Mouse (Mus musculus): ENCODE results near the gene Urad. TPM values are rescaled to one million over a fixed set of nuclear protein-coding genes. Genes with fewer than 3 reads are reported as not detected.

The Urad gene
- polyA plus RNA-seq, 1 experiment from 2014 or later, result 1.7 TPM

GRCm38 (mm10) chr5:147272046-147272807 is 50.0 kb downstream of the Urad start:
- H3K36me3 ChIP-seq (ENCODE audit: control insufficient read depth, insufficient read depth, low read length), result no peaks in the 10 kb centered on the region
- no peaks in the 10 kb centered on the region; the same call in 1 of the 2 replicates for H3K9me3 ChIP-seq (ENCODE audit: control insufficient read depth, low read length)
- no peak overlapping the region for H3K9ac ChIP-seq (ENCODE audit: low read length)
- DNase-seq (ENCODE audit: low spot score) (no peak), ATAC-seq (replicated peaks; ENCODE audit: low FRiP score, low TSS enrichment, low read depth) (no peak)
- H3K4me1 ChIP-seq (replicated peaks; ENCODE audit: control insufficient read depth, insufficient read depth, low read length), result no peaks in the 10 kb centered on the region
- H3K27me3 ChIP-seq (replicated peaks; ENCODE audit: control insufficient read depth, insufficient read depth, low read length), result peaks cover 100% of the 10 kb centered on the region
- 14% methylated on average over 12 of the region's 12 CpGs for WGBS
- H3K4me3 ChIP-seq (ENCODE audit: low read depth, low read length), result peak overlapping the region; percentile 9; the same call in 1 of the 2 replicates
- no peak overlapping the region for H3K27ac ChIP-seq (ENCODE audit: low read depth)
- H3K4me2 ChIP-seq (ENCODE audit: low read length), result 0 out of 2 replicates have a peak overlapping the region, but pooled peaks have one; percentile 8

DNA sequence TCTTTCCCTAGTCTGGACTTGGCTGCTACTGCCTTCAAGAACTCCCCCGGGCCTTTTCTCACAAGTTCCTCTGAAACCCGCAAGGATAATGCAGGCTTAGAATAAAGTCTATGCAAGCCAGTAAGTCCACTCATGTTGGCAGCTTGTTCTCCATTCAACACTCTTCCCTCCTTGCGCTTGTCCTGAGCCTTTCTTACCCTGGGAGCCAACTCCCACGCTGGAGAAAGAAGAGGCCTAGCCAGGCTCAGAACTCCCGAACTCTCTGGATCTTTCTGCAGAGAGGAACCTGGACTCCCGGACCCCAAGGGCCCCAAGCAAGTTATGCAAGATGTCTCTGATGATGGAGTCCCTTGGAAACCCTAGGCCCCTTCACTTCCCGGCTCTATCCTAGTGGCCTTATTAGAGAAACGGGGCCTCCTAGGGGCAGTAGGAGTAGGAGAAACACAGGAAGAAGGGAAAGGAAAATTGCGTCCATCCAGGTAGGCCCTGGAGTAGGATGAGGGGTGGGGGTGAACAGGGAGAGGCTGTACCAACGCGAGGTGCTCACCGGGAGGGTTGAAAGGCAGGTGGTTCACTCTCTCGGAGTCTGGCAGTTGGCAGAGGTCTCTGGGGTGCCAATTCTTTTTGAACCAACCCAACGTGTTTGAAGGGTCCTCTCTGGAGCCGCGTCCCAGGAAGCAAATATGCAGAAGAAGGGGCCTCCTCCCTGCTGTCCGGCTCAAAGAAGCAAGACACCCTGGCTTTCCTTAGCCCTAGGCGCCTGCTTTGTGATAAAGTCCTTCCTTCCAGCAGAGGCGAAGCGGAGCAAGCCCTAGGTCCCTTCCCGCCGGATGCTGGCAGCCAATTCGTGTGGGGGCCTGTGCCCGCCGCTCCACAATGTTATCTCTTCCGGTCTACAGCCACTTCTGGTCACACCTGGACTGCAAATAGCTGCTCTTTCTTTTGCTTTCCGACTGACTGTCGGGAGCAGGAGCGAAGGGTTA is 51.3 kb downstream of the Urad start:
- no peak for ATAC-seq (replicated peaks; ENCODE audit: low FRiP score, low TSS enrichment, low read depth)
- DNase-seq (ENCODE audit: low spot score), result no peak
- WGBS, result 6% methylated on average over 29 of the region's 29 CpGs

GRCm38 (mm10) chr5:147269926-147270672 is 52.1 kb downstream of the Urad start, which contains the start of gene Pdx1:
Gene Pdx1, plus strand, starts transcription at chr5:147269959.
- ATAC-seq (replicated peaks; ENCODE audit: low FRiP score, low TSS enrichment, low read depth) (peak; percentile 87), DNase-seq (ENCODE audit: low spot score) (no peak)
- Histone ChIP-seq H3K9ac (ENCODE audit: low read length) (0 out of 2 replicates have a peak within 1 kb of the TSS, but pooled peaks have one; percentile 1), H3K4me3 (ENCODE audit: low read depth, low read length) (peak within 1 kb of the TSS; percentile 6; the same call in 1 of the 2 replicates), H3K27me3 (replicated peaks; ENCODE audit: control insufficient read depth, insufficient read depth, low read length) (peaks cover 98% of the 10 kb centered on the region), H3K27ac (ENCODE audit: low read depth) (no peak within 1 kb of the TSS), H3K4me2 (ENCODE audit: low read length) (peak within 1 kb of the TSS; percentile 29), H3K36me3 (ENCODE audit: control insufficient read depth, insufficient read depth, low read length) (no peaks in the 10 kb centered on the region), H3K9me3 (ENCODE audit: control insufficient read depth, low read length) (no peaks in the 10 kb centered on the region), H3K4me1 (replicated peaks; ENCODE audit: control insufficient read depth, insufficient read depth, low read length) (no peaks in the 10 kb centered on the region)
- under 1% methylated on average over 44 of the region's 44 CpGs for WGBS

More for the DNA sequence above, 51.3 kb downstream of the Urad start:
- Histone ChIP-seq H3K4me3 (ENCODE audit: low read depth, low read length) (peak overlapping the region; percentile 6), H3K27me3 (replicated peaks; ENCODE audit: control insufficient read depth, insufficient read depth, low read length) (peaks cover 99% of the 10 kb centered on the region), H3K4me2 (ENCODE audit: low read length) (no peak overlapping the region), H3K36me3 (ENCODE audit: control insufficient read depth, insufficient read depth, low read length) (no peaks in the 10 kb centered on the region), H3K9ac (ENCODE audit: low read length) (0 out of 2 replicates have a peak overlapping the region, but pooled peaks have one; percentile 1), H3K9me3 (ENCODE audit: control insufficient read depth, low read length) (no peaks in the 10 kb centered on the region; the same call in 1 of the 2 replicates), H3K4me1 (replicated peaks; ENCODE audit: control insufficient read depth, insufficient read depth, low read length) (no peaks in the 10 kb centered on the region), H3K27ac (ENCODE audit: low read depth) (no peak overlapping the region)

- H3K4me1 ChIP-seq (replicated peaks; ENCODE audit: control insufficient read depth, insufficient read depth, low read length), result no peaks in the 10 kb centered on the region
- ATAC-seq (replicated peaks; ENCODE audit: low FRiP score, low TSS enrichment, low read depth), result no peak
- H3K4me2 ChIP-seq (ENCODE audit: low read length), result peak overlapping the region; percentile 29; the same call in 1 of the 2 replicates
- H3K9ac ChIP-seq (ENCODE audit: low read length), result no peak overlapping the region
- DNase-seq (ENCODE audit: low spot score), result no peak
- H3K9me3 ChIP-seq (ENCODE audit: control insufficient read depth, low read length), result no peaks in the 10 kb centered on the region
- H3K4me3 ChIP-seq (ENCODE audit: low read depth, low read length), result no peak overlapping the region
- peaks cover 91% of the 10 kb centered on the region for H3K27me3 ChIP-seq (replicated peaks; ENCODE audit: control insufficient read depth, insufficient read depth, low read length)
- 12% methylated on average over 6 of the region's 6 CpGs for WGBS
- H3K36me3 ChIP-seq (ENCODE audit: control insufficient read depth, insufficient read depth, low read length), result no peaks in the 10 kb centered on the region
- H3K27ac ChIP-seq (ENCODE audit: low read depth), result no peak overlapping the region
Measured at GRCm38 (mm10) chr5:147269371-147269770, 52.9 kb downstream of the Urad start.

DNA sequence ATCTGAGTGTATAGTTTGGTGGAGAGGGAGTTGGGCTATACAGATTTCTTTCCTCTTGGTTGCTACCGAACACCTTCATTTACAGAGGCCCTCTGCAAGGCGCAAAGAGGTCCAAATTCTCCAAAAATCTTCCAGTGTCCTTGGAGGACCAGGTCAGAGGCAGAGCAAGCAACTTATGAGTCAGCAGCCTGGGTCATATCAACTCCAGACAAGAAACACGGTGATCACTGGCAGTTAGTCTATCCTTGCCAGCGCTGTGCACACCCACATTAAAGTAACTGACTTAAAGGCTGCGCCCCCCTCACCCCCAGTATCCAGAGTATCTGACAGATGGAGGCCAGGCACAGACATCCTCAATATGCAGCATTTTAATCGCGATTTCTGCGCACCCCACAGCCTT is 53.5 kb downstream of the Urad start:
- WGBS, result 5% methylated on average over 8 of the region's 8 CpGs
- no peak overlapping the region for H3K4me2 ChIP-seq (ENCODE audit: low read length)
- ATAC-seq (replicated peaks; ENCODE audit: low FRiP score, low TSS enrichment, low read depth) (no peak), DNase-seq (ENCODE audit: low spot score) (no peak)
- H3K9ac ChIP-seq (ENCODE audit: low read length), result no peak overlapping the region
- H3K27ac ChIP-seq (ENCODE audit: low read depth), result no peak overlapping the region
- H3K9me3 ChIP-seq (ENCODE audit: control insufficient read depth, low read length), result no peaks in the 10 kb centered on the region
- no peaks in the 10 kb centered on the region for H3K36me3 ChIP-seq (ENCODE audit: control insufficient read depth, insufficient read depth, low read length)
- no peak overlapping the region for H3K4me3 ChIP-seq (ENCODE audit: low read depth, low read length)
- no peaks in the 10 kb centered on the region for H3K4me1 ChIP-seq (replicated peaks; ENCODE audit: control insufficient read depth, insufficient read depth, low read length)
- H3K27me3 ChIP-seq (replicated peaks; ENCODE audit: control insufficient read depth, insufficient read depth, low read length), result peaks cover 85% of the 10 kb centered on the region

DNA sequence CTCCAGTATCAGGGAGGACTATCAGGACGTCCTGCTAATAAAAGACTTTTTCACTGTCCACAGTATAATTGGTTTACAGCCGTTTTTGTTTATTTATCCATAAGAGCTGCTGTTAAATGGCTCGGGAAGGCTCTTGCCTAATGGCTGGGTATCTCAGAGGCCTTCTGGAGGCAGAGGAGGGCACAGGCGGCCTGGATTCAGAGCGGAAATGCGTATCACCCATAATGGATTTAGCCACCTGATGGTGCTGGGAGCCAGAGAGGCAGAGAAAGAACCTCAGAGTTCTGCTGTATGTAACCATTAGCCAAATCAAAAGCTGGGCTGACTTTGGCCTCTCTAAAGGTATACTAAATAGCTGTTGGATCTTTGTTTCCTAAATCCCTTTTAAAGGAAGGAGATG is 54.8 kb downstream of the Urad start:
- Histone ChIP-seq H3K36me3 (ENCODE audit: control insufficient read depth, insufficient read depth, low read length) (no peaks in the 10 kb centered on the region), H3K4me2 (ENCODE audit: low read length) (no peak overlapping the region), H3K9ac (ENCODE audit: low read length) (no peak overlapping the region), H3K9me3 (ENCODE audit: control insufficient read depth, low read length) (no peaks in the 10 kb centered on the region), H3K4me1 (replicated peaks; ENCODE audit: control insufficient read depth, insufficient read depth, low read length) (no peaks in the 10 kb centered on the region), H3K4me3 (ENCODE audit: low read depth, low read length) (no peak overlapping the region), H3K27me3 (replicated peaks; ENCODE audit: control insufficient read depth, insufficient read depth, low read length) (peaks cover 72% of the 10 kb centered on the region), H3K27ac (ENCODE audit: low read depth) (no peak overlapping the region)
- ATAC-seq (replicated peaks; ENCODE audit: low FRiP score, low TSS enrichment, low read depth) (no peak), DNase-seq (ENCODE audit: low spot score) (no peak)
- WGBS, result 8% methylated on average over 6 of the region's 6 CpGs
